In genomic region chr14:55208306-55208705, GRCm38 (mm10) we compare ENCODE assay signal across 31 mouse cellular contexts. TPM values are rescaled to one million over a fixed set of nuclear protein-coding genes. Genes with fewer than 3 reads are reported as not detected.
DNase-seq lines count a peak whose midpoint lies in the region; ATAC-seq and TF ChIP-seq lines count a peak whose summit lies in the region.
"Had no signal": no experiment of that assay in that cellular context is flagged by ENCODE, and none has a peak within 500 bp of the region (broad histone marks: within the 10 kb centered on the region; RNA-seq: fewer than 3 reads in every experiment).

No protein-coding gene starts in this region.

- dilution Hi-C loops in CH12.LX (cut with MboI; ENCODE audit: extremely low pct_ligation_motif_present, extremely low pct_unique_long_range_greater_than_20kb, low sequenced_read_pairs), result no loop called here

- TF ChIP-seq CTCF in CH12.LX (conservative IDR thresholded peaks at IDR 0.05 in 1 of 2, IDR thresholded peaks at IDR 0.05 in 1 of 2; ENCODE audit: low read depth in 2 of 2, low read length in 2 of 2), result no peak

- no peak overlapping the region for H3K4me2 ChIP-seq in midbrain, embryonic 11.5 days
- H3K4me2 ChIP-seq in midbrain, embryonic 16.5 days (ENCODE audit: low read length), result no peak overlapping the region
- H3K4me2 ChIP-seq in CH12.LX (ENCODE audit: insufficient read depth, low read depth, poor library complexity, severe bottlenecking), result no peak overlapping the region
- H3K4me2 ChIP-seq in hindbrain, embryonic 13.5 days, result no peak overlapping the region
- H3K4me2 ChIP-seq: embryonic facial prominence, embryonic 13.5 days; forebrain, embryonic 12.5 days; forebrain, embryonic 15.5 days; heart, embryonic 13.5 days; hindbrain, embryonic 12.5 days; intestine, embryonic 15.5 days had no signal

- H3K4me1 ChIP-seq in midbrain, embryonic 11.5 days (ENCODE audit: control insufficient read depth, insufficient read depth, low read length), result peaks cover 3% of the 10 kb centered on the region; the same call in 1 of the 2 replicates
- peaks cover 23% of the 10 kb centered on the region for H3K4me1 ChIP-seq in midbrain, embryonic 16.5 days (ENCODE audit: control insufficient read depth, insufficient read depth, low read length)
- H3K4me1 ChIP-seq in CH12.LX (ENCODE audit: control insufficient read depth in 1 of 2, insufficient read depth in 2 of 2), result no peaks in the 10 kb centered on the region
- peaks cover 12% of the 10 kb centered on the region for H3K4me1 ChIP-seq in hindbrain, embryonic 13.5 days (replicated peaks)
- H3K4me1 ChIP-seq: embryonic facial prominence, embryonic 10.5 days; embryonic facial prominence, embryonic 13.5 days; heart, embryonic 10.5 days; heart, embryonic 13.5 days; intestine, embryonic 15.5 days had no signal

- no peak for TF ChIP-seq RAD21 in CH12.LX (IDR thresholded peaks at IDR 0.05; ENCODE audit: low read depth, low read length)

- no peaks in the 10 kb centered on the region for H3K9me3 ChIP-seq in midbrain, embryonic 11.5 days (ENCODE audit: control insufficient read depth, low read length)
- H3K9me3 ChIP-seq in midbrain, embryonic 16.5 days (replicated peaks; ENCODE audit: control insufficient read depth, low read length, poor library complexity, severe bottlenecking), result no peaks in the 10 kb centered on the region
- H3K9me3 ChIP-seq in CH12.LX (replicated peaks; ENCODE audit: low read length), result no peaks in the 10 kb centered on the region
- H3K9me3 ChIP-seq in hindbrain, embryonic 13.5 days, result no peaks in the 10 kb centered on the region; the same call in 1 of the 2 replicates
- H3K9me3 ChIP-seq: embryonic facial prominence, embryonic 10.5 days; embryonic facial prominence, embryonic 13.5 days; forebrain, embryonic 12.5 days; forebrain, embryonic 15.5 days; heart, embryonic 10.5 days; heart, embryonic 13.5 days; hindbrain, embryonic 12.5 days; intestine, embryonic 15.5 days had no signal

- 0 out of 2 replicates have a peak, but pooled peaks have one; percentile 29 for TF ChIP-seq EP300 in CH12.LX (IDR thresholded peaks at IDR 0.05; ENCODE audit: low read length)

- no peak overlapping the region for H3K9ac ChIP-seq in midbrain, embryonic 11.5 days (ENCODE audit: low read length)
- H3K9ac ChIP-seq in midbrain, embryonic 16.5 days (ENCODE audit: low read depth, low read length), result no peak overlapping the region
- H3K9ac ChIP-seq in CH12.LX (ENCODE audit: insufficient read depth, low read depth), result no peak overlapping the region
- no peak overlapping the region for H3K9ac ChIP-seq in hindbrain, embryonic 13.5 days
- H3K9ac ChIP-seq: embryonic facial prominence, embryonic 13.5 days; forebrain, embryonic 12.5 days; forebrain, embryonic 15.5 days; heart, embryonic 13.5 days; hindbrain, embryonic 12.5 days; intestine, embryonic 15.5 days had no signal

- H3K27ac ChIP-seq in midbrain, embryonic 11.5 days (ENCODE audit: low read depth, low read length), result no peak overlapping the region
- no peak overlapping the region for H3K27ac ChIP-seq in midbrain, embryonic 16.5 days (ENCODE audit: low read length)
- no peak overlapping the region for H3K27ac ChIP-seq in CH12.LX (ENCODE audit: insufficient read depth, low read depth)
- H3K27ac ChIP-seq in hindbrain, embryonic 13.5 days, result no peak overlapping the region
- H3K27ac ChIP-seq: embryonic facial prominence, embryonic 10.5 days; embryonic facial prominence, embryonic 13.5 days; forebrain, embryonic 12.5 days; forebrain, embryonic 15.5 days; heart, adult 2 months; heart, embryonic 10.5 days; heart, embryonic 13.5 days; hindbrain, embryonic 12.5 days; intestine, embryonic 15.5 days had no signal

- H3K4me3 ChIP-seq in midbrain, embryonic 11.5 days (ENCODE audit: low read depth, low read length), result no peak overlapping the region
- no peak overlapping the region for H3K4me3 ChIP-seq in midbrain, embryonic 16.5 days (ENCODE audit: low read depth, low read length)
- no peak overlapping the region for H3K4me3 ChIP-seq in CH12.LX (replicated peaks in 1 of 3; ENCODE audit: low read depth in 2 of 3, low read length in 2 of 3, poor library complexity in 1 of 3)
- H3K4me3 ChIP-seq in hindbrain, embryonic 13.5 days, result no peak overlapping the region
- H3K4me3 ChIP-seq: embryonic facial prominence, embryonic 10.5 days; embryonic facial prominence, embryonic 13.5 days; erythroblast, embryonic 14.5 days; forebrain, embryonic 12.5 days; forebrain, embryonic 15.5 days; heart, adult 2 months; heart, embryonic 10.5 days; heart, embryonic 13.5 days; hindbrain, embryonic 12.5 days; intestine, embryonic 15.5 days had no signal

- H3K36me3 ChIP-seq in midbrain, embryonic 11.5 days (ENCODE audit: control insufficient read depth, insufficient read depth, low read length), result no peaks in the 10 kb centered on the region
- H3K36me3 ChIP-seq in midbrain, embryonic 16.5 days (ENCODE audit: control insufficient read depth, insufficient read depth, low read length), result no peaks in the 10 kb centered on the region
- H3K36me3 ChIP-seq in CH12.LX (replicated peaks in 1 of 2; ENCODE audit: control insufficient read depth in 1 of 2, insufficient read depth in 1 of 2, low read length in 1 of 2), result no peaks in the 10 kb centered on the region
- H3K36me3 ChIP-seq in hindbrain, embryonic 13.5 days, result no peaks in the 10 kb centered on the region
- H3K36me3 ChIP-seq: embryonic facial prominence, embryonic 10.5 days; embryonic facial prominence, embryonic 13.5 days; forebrain, embryonic 12.5 days; forebrain, embryonic 15.5 days; heart, embryonic 10.5 days; heart, embryonic 13.5 days; hindbrain, embryonic 12.5 days; intestine, embryonic 15.5 days had no signal

- 85% methylated on average over 2 of the region's 2 CpGs for WGBS in midbrain, embryonic 11.5 days
- 94% methylated on average over 2 of the region's 2 CpGs for WGBS in midbrain, embryonic 16.5 days
- 96% methylated on average over 2 of the region's 2 CpGs for WGBS in hindbrain, embryonic 13.5 days

- no peak for TF ChIP-seq POLR2A in CH12.LX (IDR thresholded peaks at IDR 0.05; ENCODE audit: low read depth, low read length)

- peak; percentile 17 for DNase-seq in adrenal gland, adult 8-10 months
- DNase-seq in adrenal gland, postnatal 10 days, result no peak
- peak; percentile 60 for DNase-seq in midbrain, embryonic 11.5 days (ENCODE audit: low spot score, missing footprints)
- peak; percentile 10 for DNase-seq in CH12.LX (ENCODE audit: extremely low read depth)
- no peak for DNase-seq in retina, postnatal 1 day
- DNase-seq: B cell, adult 2 months; cerebellum, adult 11-12 months; cerebellum, adult 8-10 months; cerebellum, postnatal 36 days; embryo, embryonic 11 days; gastrocnemius, postnatal 25 days; heart, adult 2 months; heart, postnatal 14 days; kidney, adult 11 months; kidney, adult 8-10 months had no signal

- H3K79me2 ChIP-seq in CH12.LX (replicated peaks; ENCODE audit: control insufficient read depth, extremely low read depth, insufficient read depth, poor library complexity, severe bottlenecking), result no peaks in the 10 kb centered on the region

- no peak for ATAC-seq in midbrain, embryonic 11.5 days (ENCODE audit: low FRiP score)
- no peak for ATAC-seq in midbrain, embryonic 16.5 days
- ATAC-seq in hindbrain, embryonic 13.5 days (ENCODE audit: low FRiP score), result no peak
- ATAC-seq: forebrain, embryonic 15.5 days; hindbrain, embryonic 16.5 days; intestine, embryonic 15.5 days had no signal

- no peaks in the 10 kb centered on the region for H3K27me3 ChIP-seq in midbrain, embryonic 11.5 days (ENCODE audit: control insufficient read depth, insufficient read depth, low read length)
- H3K27me3 ChIP-seq in midbrain, embryonic 16.5 days (ENCODE audit: control insufficient read depth, insufficient read depth, low read depth, low read length), result no peaks in the 10 kb centered on the region
- peaks cover 8% of the 10 kb centered on the region for H3K27me3 ChIP-seq in CH12.LX (replicated peaks)
- H3K27me3 ChIP-seq in hindbrain, embryonic 13.5 days, result no peaks in the 10 kb centered on the region
- H3K27me3 ChIP-seq: embryonic facial prominence, embryonic 13.5 days; forebrain, embryonic 12.5 days; forebrain, embryonic 15.5 days; heart, embryonic 13.5 days; hindbrain, embryonic 12.5 days; intestine, embryonic 15.5 days had no signal

- in situ Hi-C loops in CH12.LX (cut with MboI; ENCODE audit: low pct_ligation_motif_present, low pct_unique_long_range_greater_than_20kb, low sequenced_read_pairs), result no loop called here

TF ChIP-seq in CH12.LX, 34 proteins besides CTCF, POLR2A, EP300 and RAD21:
- no peak for TF ChIP-seq MAFK (IDR thresholded peaks at IDR 0.05; ENCODE audit: insufficient replicate concordance, low read length)
- no peak for TF ChIP-seq BHLHE40 (IDR thresholded peaks at IDR 0.05; ENCODE audit: low read depth, low read length)
- TF ChIP-seq ETS1 (conservative IDR thresholded peaks at IDR 0.05; ENCODE audit: low read depth, low read length), result peak; percentile 35; the same call in 1 of the 2 replicates

RNA-seq across cellular contexts. Expression of gene Dhrs2, which starts 13.5 kb away (rescaled TPM):
- total RNA-seq in adrenal gland, adult 8-10 months (2022), result not detected
- total RNA-seq in adrenal gland, postnatal 10 days (2021), result under 1 TPM in 1 of 2 experiments, not detected in 1; 0.24 TPM
- polyA plus RNA-seq in midbrain, embryonic 11.5 days (2014; fragmentation: Nextera tagmentation; extraction: Ambion mirVana), result not detected in 2 replicates
- 0.26 and 0.57 TPM in 2 replicates for polyA plus RNA-seq in midbrain, embryonic 16.5 days (2015; fragmentation: Nextera tagmentation; extraction: Ambion mirVana)
- total RNA-seq in CH12.LX (2012; rRNA removed) (not detected in 2 replicates), CH12.LX (2014; rRNA removed) (not detected in 2 replicates)
- polyA plus RNA-seq in CH12.LX (2012; ENCODE audit: insufficient read length, low read depth), result not detected in 2 replicates
- polyA plus RNA-seq in hindbrain, embryonic 13.5 days (2015; fragmentation: Nextera tagmentation; extraction: Ambion mirVana), result 0.93 and 1.3 TPM in 2 replicates
- total RNA-seq: gastrocnemius, adult 8-10 months; gastrocnemius, postnatal 25 days; heart, adult 2 months; heart, postnatal 14 days; MEL had no signal
- polyA plus RNA-seq: embryonic facial prominence, embryonic 10.5 days; erythroblast, embryonic 14.5 days; gonadal fat pad, adult 2 months; heart, embryonic 10.5 days; heart, embryonic 13.5 days; heart, embryonic 16.5 days had no signal

Comparison
In these comparisons a context has a peak if more than half of its experiments do, and no peak if none do; other contexts are left out.
1. DNase-seq: peak in adrenal gland, adult 8-10 months (single experiment), midbrain, embryonic 11.5 days (single experiment) and CH12.LX (single experiment); none in adrenal gland, postnatal 10 days (single experiment) and retina, postnatal 1 day (single experiment).